Mouse (Mus musculus): ENCODE measurements around the gene BC107364.
"Not testable (repeated sequence)": the region's sequence is repeated elsewhere in the genome, so short reads cannot be mapped to it uniquely, and the experiment has no call there.

The BC107364 gene

DNA sequence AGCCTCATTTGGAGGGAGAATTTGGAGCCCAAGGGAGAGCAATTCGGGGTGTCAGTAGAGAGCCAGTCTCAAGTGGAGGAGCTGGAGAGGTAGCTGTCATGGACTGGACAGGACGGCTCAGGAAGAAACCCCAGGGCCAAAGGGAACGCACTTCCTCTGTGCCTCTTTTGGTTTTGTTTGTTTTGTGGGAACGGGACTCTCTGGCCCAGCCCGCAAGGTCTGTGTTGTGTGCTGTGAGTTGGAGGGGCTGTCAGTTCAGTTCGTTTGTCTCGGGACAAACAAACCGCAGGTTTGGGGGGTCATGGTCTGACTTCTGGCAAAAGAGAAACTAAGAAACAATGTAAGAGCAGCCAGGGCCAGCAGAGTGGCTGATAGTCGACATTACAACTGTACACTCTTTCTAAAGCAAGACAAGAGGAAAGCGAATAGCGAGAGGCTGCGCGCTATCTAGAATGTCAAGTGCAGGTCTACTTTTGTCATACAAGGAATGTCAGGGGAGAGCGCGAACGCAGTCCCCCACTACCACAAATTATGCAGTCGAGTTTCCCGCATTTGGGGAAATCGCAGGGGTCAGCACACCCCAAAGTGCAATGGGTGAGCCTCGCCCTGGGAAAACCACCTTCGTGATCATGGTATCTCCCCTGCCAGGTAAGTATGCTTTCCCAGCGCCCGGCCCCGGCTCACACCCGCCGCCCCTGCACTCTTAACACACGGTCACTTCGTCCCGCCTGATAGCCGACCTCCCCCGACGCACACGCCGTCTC, 34.1 kb upstream of the BC107364 start:
- DNase-seq (ENCODE audit: low spot score): not testable (repeated sequence)

DNA sequence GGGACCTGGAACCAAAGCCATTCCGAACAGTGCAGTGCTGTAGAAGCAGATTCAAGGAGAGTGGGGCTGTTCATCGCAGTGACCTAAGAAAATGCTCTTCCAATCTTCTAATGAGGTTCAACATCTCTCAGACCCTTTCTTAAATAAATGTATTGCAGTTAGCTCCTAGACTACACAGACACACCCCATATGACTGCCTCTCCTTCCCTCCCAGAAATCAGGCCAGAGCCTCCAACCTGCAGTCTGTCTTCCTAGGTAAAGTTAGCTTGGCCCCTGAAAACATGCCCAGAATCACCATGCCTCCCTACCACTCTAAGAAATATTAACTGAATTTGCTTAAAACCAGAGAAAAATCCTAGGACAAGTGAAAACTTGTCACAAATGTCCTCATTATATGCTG, 33.3 kb upstream of the BC107364 start:
- no peak for DNase-seq (ENCODE audit: low spot score)

DNA sequence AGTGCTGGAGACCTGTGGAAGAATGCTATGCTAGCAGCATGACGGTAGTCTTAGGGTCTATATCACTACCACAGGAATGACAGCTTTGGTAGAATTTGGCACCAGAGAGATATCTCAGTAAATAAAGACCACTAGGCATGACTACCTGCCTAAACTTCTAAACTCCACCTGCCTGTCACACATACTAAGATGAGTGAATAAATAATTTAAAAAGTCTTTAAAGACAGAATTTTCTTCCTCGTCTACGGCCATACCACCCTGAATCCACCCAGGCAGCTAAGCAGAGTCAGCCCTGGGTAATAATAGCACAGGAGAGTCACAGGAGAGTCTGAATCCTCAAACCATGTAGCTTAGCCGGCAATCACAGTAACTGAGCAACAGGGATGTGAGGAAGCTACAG, 32.8 kb upstream of the BC107364 start:
- DNase-seq (ENCODE audit: low spot score): no peak

DNA sequence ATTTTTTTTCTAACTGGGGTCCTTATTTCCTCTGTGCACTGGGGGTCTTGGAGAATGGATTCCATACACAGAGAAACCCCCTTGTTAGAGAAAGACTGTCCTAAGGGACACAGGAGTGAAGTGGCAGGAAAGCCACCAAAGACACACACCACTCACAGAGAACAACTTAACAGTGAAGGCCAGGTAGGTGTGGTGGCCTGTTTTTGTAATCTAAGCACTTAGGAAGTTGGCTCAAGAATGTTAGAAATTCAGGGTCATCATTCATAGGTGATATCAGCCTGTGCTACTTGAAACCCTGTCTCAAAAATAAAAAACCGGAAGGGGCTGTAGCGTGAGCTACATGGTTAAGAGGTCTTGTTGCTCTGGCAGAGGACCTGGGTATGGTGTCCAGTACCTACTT, 31.8 kb upstream of the BC107364 start:
- no peak for DNase-seq (ENCODE audit: low spot score)

DNA sequence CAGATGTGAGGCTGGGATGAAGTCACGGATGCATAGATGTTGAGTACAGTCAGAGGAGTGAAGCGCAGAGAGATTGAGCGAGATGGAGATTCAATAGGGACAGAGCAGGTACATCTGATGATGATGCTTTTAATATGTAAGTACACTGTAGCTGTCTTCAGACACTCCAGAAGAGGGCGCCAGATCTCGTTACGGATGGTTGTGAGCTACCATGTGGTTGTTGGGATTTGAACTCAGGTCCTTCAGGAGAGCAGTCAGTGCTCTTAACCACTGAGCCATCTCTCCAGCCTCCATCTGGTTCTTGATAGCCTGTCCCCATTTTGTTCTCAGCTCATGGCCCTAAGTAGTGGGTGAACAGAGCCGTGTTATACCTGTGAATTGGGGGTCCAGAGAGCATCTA, 30.9 kb upstream of the BC107364 start:
- not testable (repeated sequence) for DNase-seq (ENCODE audit: low spot score)

DNA sequence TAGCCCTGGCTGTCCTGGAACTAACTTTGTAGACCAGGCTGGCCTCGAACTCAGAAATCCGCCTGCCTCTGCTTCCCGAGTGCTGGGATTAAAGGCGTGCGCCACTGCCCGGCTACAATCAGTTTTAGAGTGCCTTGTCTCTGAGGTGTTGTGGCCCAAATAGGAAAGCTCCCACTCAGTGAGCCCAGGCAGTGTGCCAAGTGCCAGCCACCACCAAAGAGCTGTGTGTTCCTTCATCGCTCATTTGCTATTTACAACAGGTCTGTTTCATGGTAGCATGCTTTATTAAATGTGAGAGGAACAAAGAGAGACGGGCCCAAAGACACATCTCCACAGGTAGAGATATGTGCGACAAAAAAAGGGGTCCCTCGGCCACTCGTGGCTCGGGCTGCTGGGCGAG, 30.3 kb upstream of the BC107364 start:
- DNase-seq (ENCODE audit: low spot score): no peak

DNA sequence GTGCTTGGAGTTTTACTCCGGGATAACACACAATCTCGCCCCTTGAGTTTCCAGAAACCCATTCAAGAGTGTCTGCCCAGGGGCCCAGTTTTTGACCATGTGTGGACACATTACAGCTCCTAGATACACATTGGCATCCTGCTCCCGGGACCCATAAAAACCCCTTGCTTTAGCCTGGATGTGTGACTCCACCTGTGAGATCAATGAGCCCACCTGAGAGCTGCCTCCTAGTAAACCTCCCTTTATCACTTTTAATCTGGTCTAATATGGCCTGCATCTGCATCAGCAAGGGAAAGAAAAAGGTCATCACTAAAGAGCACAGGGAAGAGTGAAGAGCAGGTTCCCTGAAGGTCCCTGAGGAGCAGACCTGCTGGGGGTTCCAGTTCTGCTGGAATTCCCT, 29.8 kb upstream of the BC107364 start:
- no peak for DNase-seq (ENCODE audit: low spot score)

DNA sequence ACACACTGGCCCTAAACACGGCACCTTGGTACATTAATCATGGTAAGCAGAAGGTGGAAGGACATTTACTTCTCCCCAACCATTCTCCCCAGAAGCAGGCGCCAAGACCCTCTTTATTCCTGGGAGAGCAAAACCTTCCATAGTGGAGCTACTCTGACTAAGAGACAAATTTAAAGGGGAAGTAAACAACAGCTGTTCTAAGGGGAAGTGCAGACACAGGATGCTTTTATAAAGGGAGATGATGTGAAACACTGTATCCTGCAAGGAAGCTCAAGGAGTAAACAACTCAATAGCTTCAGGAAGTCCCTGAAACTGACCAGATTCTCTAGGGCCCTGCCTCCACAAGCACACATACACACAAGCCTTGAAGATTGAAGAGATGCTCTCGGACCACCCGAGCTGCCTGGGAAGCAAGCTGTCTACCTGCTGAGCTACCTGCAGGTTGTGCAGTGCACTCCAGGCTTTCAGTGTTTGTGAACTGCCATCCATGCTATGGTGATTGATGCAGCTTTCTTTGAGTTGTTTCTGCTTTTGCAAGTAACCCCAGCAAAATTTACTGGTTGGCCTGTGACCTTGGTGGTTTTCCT, 28.7 kb upstream of the BC107364 start:
- DNase-seq (ENCODE audit: low spot score): no peak

DNA sequence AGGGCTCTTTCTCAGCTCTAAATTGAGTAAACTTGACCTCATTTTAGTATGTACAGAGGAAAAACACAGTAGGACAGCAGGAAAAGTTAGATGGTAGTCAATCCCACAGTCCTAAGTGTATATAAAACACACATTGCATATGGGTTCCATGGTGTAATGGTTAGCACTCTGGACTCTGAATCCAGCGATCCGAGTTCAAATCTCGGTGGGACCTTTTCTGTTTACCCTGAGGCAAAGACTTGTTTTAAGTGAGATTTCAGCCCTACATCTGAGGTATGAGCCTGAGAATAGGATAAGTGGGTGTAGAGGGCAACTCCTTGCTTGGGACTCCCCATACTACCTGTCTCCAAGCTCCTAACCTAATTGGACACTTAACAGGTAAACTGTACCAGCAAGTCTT, 27.1 kb upstream of the BC107364 start:
- DNase-seq (ENCODE audit: low spot score): no peak

DNA sequence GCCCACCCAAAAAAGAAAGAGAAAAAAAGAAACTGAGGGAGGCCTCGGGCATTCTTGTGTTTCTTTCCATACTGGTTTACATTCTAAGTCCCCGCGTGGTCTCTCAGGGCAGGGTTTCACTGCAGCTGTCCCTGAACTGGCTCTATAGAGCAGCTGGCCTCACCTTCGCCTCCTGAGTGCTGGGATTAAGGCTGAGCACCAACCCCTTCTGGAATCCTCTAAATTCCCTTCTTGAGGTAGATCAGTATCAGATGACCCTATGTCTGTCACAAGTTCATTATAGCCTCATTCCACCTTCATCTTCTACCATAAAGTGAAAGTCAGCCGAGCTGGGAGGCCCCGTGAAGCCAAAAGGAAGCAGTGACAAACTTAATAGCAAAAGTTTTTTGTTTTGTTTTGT, 25.5 kb upstream of the BC107364 start:
- no peak for DNase-seq (ENCODE audit: low spot score)

DNA sequence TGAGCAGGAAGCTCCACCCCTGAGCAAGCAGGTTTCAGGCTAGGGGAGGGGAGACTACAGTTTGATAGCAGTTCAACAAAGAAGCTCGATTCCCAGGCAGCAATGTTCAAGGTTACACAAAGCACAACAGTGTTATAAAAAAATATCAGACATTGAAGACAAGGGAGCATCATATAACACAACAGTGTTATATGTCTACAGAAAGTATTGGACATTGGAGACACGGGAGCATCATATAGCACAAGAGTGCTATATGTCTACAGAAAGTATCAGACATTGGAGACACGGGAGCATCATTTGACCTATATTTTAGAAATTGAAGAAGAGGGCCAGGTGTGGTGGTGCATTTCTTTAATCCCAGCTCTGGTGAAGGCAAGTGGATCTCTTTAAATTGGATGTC, 25.0 kb upstream of the BC107364 start:
- DNase-seq (ENCODE audit: low spot score): no peak

DNA sequence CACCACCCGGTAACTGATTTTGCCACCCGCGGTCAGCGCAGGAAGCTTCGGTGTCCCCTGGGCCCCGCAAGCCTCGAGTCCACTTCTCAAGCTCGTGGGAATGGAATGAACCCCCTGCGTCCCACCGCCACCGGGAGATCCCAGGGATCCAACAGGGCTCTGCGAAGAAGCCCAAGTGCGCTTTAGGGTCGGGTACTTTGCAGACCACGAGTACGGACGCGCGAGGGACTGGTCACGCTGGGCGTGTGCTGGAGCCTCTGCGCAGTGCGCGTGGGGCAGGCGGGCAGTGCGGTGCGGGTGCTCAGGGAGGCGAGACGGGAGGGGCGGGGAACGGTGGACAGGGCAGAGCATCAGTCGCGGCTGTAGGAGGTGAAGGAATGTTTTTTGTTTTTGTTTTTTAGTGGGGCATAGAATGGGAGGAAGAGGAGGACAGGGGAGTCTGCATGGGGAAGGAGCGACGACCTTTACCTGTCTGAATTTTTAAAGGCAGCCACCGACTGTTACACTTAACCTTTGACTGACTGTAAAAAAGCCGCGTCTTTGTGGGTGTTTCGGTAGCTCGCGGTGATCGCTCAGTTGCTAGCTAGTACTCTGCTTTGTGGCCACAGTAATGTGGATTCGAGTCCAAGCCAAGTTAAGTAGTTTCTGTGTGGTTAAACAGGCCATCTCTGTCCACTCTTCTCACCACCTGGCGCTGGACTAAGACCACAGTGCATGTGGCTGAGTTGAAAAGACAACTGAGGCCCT, 23.0 kb upstream of the BC107364 start:
- no peak for DNase-seq (ENCODE audit: low spot score)

DNA sequence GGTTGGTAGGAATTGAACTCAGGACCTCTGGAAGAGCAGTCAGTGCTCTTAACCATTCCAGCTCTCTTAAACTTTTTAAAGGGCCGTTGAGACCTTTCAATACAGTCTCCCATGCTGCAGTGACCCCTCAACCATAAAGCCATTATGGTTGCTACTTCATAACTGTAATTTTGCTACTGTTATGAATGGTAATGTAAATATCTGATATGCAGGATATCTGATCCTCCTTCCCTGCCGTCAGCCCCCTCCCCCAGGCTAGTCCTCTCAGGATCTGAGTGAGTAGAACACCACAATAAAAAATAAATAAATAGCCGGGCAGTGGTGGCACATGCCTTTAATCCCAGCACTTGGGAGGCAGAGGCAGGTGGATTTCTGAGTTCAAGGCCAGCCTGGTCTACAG, 21.4 kb upstream of the BC107364 start:
- not testable (repeated sequence) for DNase-seq (ENCODE audit: low spot score)

DNA sequence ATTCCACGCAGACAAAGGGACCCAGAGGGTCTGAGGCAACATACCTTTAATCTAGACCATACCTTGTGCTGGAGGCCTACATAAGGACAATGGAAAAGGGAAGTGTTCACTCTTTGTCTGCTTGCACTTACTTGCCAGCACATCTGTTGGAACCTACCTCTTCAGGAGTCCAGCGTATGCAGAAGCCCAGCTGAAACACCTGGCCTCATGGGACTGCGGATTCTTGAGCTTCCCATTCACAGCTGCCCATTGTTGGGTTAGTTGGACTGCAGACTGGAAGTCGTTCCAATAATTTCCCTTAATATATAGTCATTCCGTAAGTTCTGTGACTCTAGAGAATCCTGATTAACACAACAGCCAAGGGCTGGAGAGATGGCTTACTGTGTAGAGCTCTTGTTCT, 20.0 kb upstream of the BC107364 start:
- DNase-seq (ENCODE audit: low spot score): no peak

DNA sequence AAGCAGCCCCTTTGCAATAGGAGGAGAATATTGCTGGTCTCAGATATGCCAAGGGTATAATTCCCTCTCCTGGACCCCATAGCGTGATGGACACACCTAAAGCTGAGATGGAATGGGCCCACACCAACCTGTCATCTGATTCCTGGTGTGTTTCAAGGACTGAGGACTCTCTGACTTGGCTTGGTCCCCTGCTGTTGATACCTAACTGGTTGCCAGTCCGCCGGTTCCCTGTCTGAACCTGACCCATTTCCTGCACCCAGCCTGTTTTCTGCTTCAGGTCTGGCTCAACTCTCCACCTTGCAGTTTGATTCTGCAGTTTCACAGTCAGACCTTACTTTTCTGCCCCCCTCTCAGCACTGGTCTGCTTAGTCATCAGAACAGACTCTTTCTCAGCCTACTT, 17.5 kb upstream of the BC107364 start:
- DNase-seq (ENCODE audit: low spot score): no peak

DNA sequence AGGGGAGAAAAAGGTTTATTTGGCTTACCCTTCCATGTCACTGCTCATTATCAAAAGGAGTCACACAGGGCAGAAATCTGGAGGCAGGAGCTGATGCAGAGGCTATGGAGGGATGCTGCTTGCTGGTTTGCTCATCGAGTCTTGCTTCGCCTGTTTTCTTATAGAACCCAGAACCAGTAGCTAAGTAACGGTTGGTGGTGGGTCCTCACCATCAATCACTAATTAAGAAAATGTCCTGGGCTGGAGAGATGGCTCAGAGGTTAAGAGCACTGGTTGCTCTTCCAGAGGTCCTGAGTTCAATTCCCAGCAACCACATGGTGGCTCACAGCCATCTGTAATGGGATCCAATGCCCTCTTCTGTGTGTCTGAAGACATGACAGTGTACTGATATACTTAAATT, 16.2 kb upstream of the BC107364 start:
- not testable (repeated sequence) for DNase-seq (ENCODE audit: low spot score)

DNA sequence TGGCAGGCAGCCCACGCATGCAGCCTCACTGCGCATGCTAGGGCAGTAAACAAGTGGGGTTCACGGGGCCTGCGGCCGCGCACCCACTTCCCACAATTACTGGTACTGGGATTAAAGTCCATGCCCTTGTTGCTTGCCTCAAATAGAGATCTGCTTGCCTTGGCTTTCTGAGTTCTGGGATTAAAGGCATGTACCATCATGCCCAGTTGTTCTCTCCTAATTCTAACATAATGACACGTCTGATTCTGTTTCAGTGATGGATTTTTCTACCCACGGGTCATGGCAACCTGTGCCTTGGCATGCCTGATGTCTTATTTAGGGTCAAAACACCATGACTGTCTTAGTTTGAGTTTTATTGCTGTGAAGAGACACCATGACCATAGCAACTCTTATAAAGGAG, 15.5 kb upstream of the BC107364 start:
- no peak for DNase-seq (ENCODE audit: low spot score)

DNA sequence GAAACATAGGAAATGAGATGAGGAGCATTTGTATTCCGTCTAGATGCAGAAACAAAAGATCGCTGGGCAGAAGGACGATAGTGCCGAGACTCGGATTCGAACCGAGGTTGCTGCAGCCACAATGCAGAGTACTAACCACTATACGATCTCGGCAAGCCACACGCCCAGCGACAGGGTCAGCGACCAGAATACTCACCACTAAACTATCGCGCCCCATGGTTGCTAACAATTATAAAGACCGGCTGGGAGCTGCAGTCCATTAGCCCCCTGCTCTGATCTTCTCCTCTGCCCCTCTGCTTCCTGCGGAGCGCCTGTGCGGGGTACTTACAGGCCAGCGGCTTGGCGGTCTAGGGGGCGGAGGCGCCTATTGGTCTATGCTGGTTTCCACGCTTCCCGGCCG, 11.8 kb upstream of the BC107364 start:
- DNase-seq (ENCODE audit: low spot score): no peak

DNA sequence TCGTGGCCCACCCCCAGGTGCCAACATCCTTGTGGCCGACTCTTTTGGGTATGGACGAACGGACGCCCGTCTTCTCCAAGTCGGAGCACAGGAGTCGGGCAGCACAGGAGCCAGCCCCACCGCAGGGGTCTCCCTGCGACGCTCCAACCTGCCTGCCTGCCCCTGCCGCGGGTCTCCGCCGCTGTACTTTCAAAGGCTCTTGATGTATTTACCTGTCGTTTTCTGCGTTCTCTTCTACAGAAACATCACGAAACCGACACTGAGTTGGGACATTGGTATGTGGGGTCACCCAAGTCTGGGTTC, 8.4 kb upstream of the BC107364 start:
- DNase-seq (ENCODE audit: low spot score): not testable (repeated sequence)

DNA sequence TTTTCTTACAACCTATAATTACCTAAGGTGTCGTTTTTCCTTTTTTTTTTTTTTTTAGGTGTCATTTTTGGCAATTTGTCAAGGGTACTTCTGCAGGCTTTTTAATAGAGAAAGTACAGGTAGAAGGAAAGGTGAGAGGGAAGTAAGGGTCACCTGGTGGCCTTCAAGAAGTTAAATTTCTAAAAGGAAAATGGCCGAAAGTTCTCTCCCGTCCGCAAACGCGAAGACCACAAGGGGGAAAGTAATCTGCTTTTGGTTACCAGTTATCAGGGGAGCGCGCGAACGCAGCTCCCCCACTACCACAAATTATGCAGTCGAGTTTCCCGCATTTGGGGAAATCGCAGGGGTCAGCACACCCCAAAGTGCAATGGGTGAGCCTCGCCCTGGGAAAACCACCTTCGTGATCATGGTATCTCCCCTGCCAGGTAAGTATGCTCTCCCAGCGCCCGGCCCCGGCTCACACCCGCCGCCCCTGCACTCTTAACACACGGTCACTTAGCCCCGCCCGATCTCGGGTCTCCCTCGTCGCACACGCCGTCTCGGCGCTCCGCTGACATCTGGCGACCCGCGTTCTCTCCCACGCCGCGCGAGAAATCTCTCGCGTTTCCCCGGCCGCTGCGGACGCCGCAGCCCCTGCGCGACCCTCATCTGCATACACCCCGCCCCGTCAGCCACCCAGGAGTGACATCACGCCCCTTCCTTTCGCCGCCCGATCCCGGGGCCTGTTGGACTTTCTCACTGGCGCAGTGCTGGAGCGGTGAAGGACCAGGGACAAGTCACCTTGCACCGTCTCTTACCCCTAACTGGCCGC, 7.9 kb upstream of the BC107364 start:
- not testable (repeated sequence) for DNase-seq (ENCODE audit: low spot score)

DNA sequence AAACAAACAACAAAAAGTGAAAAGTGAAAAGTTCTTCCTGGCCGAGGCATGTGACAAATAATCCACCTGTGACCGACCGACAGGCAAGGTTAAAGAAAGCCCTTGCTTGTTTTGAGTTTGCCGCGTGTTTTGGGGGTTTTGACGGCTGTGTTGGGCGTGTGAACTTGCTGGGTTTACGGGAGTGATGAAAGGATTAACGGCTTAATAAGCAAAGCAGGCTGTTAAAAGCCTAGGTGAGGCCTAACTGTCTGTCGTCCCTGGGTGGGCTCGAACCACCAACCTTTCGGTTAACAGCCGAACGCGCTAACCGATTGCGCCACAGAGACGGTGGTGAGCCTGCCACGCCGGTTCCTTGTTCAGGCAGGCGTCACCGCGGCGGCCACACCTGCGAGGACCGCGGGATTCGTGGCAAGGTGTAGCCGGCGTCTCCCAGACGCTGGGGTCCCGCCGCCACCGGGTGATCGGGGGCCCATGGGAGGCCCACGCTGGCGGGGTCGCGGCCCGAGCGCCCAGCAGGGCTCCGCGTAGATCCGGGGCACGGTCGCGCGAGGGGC, 6.9 kb upstream of the BC107364 start:
- DNase-seq (ENCODE audit: low spot score): not testable (repeated sequence)

DNA sequence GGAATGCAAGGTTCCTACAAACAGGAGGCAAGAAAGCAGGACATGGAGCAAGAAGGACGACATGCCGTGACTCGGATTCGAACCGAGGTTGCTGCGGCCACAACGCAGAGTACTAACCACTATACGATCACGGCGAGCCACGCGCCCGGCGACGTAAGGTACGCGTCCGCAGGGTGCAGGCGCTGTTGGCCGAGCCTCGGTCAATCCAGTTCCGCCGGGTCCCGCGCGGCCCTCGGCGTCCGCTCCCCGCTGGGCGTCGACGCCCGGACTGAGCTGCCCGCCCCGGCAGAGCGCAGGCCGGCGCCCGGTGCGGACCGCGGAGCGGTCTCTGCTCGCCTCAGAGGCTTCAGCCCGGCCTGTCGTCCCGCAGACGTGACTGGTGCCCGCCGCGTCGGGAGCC, 5.9 kb upstream of the BC107364 start:
- DNase-seq (ENCODE audit: low spot score): not testable (repeated sequence)
